In genomic region chr12:73344300-73344699, GRCm38 (mm10) we compare ENCODE assay signal across 21 mouse cellular contexts.
"Had no signal": no experiment of that assay in that cellular context is flagged by ENCODE, and none has a peak within 500 bp of the region (broad histone marks: within the 10 kb centered on the region; RNA-seq: fewer than 3 reads in every experiment).

No protein-coding gene starts in this region.

- ATAC-seq: liver, embryonic 12.5 days; midbrain, embryonic 15.5 days had no signal

- H3K36me3 ChIP-seq: liver, embryonic 12.5 days; liver, embryonic 15.5 days; midbrain, embryonic 15.5 days had no signal

- DNase-seq: kidney, postnatal 14 days; layer of hippocampus, adult 9-11 months; liver; lung, adult 18-20 months; lung, postnatal 14 days; right cerebral cortex, adult 18-20 months; right cerebral cortex, postnatal 14 days; right cerebral cortex, postnatal 4 days; thymus, adult 2 months; thymus, postnatal 25 days had no signal

- H3K9ac ChIP-seq: limb, embryonic 13.5 days; liver, embryonic 12.5 days; liver, embryonic 15.5 days; midbrain, embryonic 12.5 days; midbrain, embryonic 15.5 days; neural tube, embryonic 12.5 days; neural tube, embryonic 15.5 days had no signal

- H3K4me2 ChIP-seq: limb, embryonic 13.5 days; liver, embryonic 12.5 days; liver, embryonic 15.5 days; midbrain, embryonic 12.5 days; midbrain, embryonic 15.5 days; neural tube, embryonic 12.5 days; neural tube, embryonic 15.5 days had no signal

- H3K4me1 ChIP-seq: liver, embryonic 15.5 days; neural tube, embryonic 15.5 days had no signal

- H3K27me3 ChIP-seq: liver, embryonic 12.5 days; liver, embryonic 15.5 days; midbrain, embryonic 12.5 days; midbrain, embryonic 15.5 days; neural tube, embryonic 12.5 days; neural tube, embryonic 15.5 days had no signal

- H3K4me3 ChIP-seq: layer of hippocampus, adult 2 months; limb, embryonic 10.5 days; limb, embryonic 13.5 days; liver, embryonic 12.5 days; liver, embryonic 15.5 days; midbrain, embryonic 12.5 days; midbrain, embryonic 15.5 days; neural tube, embryonic 12.5 days; neural tube, embryonic 15.5 days had no signal

- H3K9me3 ChIP-seq: limb, embryonic 10.5 days; limb, embryonic 13.5 days; liver, embryonic 12.5 days; liver, embryonic 15.5 days; midbrain, embryonic 12.5 days; midbrain, embryonic 15.5 days; neural tube, embryonic 12.5 days; neural tube, embryonic 15.5 days had no signal

- H3K27ac ChIP-seq: layer of hippocampus, adult 2 months; limb, embryonic 10.5 days; limb, embryonic 13.5 days; liver, embryonic 12.5 days; liver, embryonic 15.5 days; macrophage; midbrain, embryonic 12.5 days; midbrain, embryonic 15.5 days; neural tube, embryonic 12.5 days; neural tube, embryonic 15.5 days; stomach, postnatal 0 days had no signal
